Mouse (Mus musculus) embryonic fibroblast, embryonic 13.5 days (primary cell): ENCODE measurements at regions not wholly inside any gene's neighbourhood (a gene's known extent, or its start where the extent isn't known, plus 50 kb on each side); places are given as distances from the start of the nearest gene placed in this dataset.

ENCODE experiments used
- CTCF ChIP-seq: IDR thresholded peaks from 2 replicates; pipeline ENCODE4 v1.5.1; 2011; ENCODE audit warnings: mild to moderate bottlenecking, control low read depth, low read length, moderate library complexity, borderline replicate concordance; ENCODE audit not compliant: insufficient read depth
- POLR2A ChIP-seq: IDR thresholded peaks from 2 replicates; pipeline ENCODE4 v1.6.1; 2011; ENCODE audit warnings: low read depth, mild to moderate bottlenecking, control low read depth, low read length, moderate library complexity

- TF ChIP-seq CTCF (no peak), POLR2A (no peak)
These were observed 129.5 kb downstream of the 1500009L16Rik start for GRCm38 (mm10) chr10:83852194-83852593.
